Mouse (Mus musculus) heart, embryonic 13.5 days (tissue): ENCODE results near the gene Htt. TPM values are rescaled to one million over a fixed set of nuclear protein-coding genes. Genes with fewer than 3 reads are reported as not detected.
"Not testable (repeated sequence)": the region's sequence is repeated elsewhere in the genome, so short reads cannot be mapped to it uniquely, and the experiment has no call there.

Source experiments
- ATAC-seq: fragments of 200-750 bp; cut with Nextera tagmentation; 2 replicates; pipeline ENCODE4 v1.8.0; 2017; ENCODE audit warnings: moderate TSS enrichment; ENCODE audit not compliant: insufficient number of reproducible peaks, low FRiP score, low TSS enrichment; ENCODE audit errors: extremely low read depth
- H3K27ac ChIP-seq: fragments of 300-500 bp; sonication (generic); replicated peaks from 2 replicates; pipeline ENCODE4 v1.5.1; 2015; ENCODE audit warnings: moderate library complexity, mild to moderate bottlenecking, inconsistent platforms
- H3K27me3 ChIP-seq: fragments of 300-500 bp; sonication (generic); replicated peaks from 2 replicates; pipeline ENCODE4 v1.6.1; 2015; ENCODE audit warnings: mild to moderate bottlenecking, inconsistent platforms
- H3K36me3 ChIP-seq: fragments of 300-500 bp; sonication (generic); 2 replicates; pipeline ENCODE4 v1.6.1; 2015; ENCODE audit warnings: mild to moderate bottlenecking, inconsistent platforms
- H3K4me1 ChIP-seq: fragments of 300-500 bp; sonication (generic); 2 replicates; pipeline ENCODE4 v1.6.1; 2015; ENCODE audit warnings: inconsistent platforms
- H3K4me2 ChIP-seq: fragments of 300-500 bp; sonication (generic); 2 replicates; pipeline ENCODE4 v1.6.1; 2015; ENCODE audit warnings: inconsistent platforms, mild to moderate bottlenecking, moderate library complexity
- H3K4me3 ChIP-seq: fragments of 300-500 bp; sonication (generic); 2 replicates; pipeline ENCODE4 v1.5.1; 2015; ENCODE audit warnings: moderate library complexity, mild to moderate bottlenecking, inconsistent platforms
- H3K9ac ChIP-seq: fragments of 300-500 bp; sonication (generic); 2 replicates; pipeline ENCODE4 v1.6.1; 2015; ENCODE audit warnings: inconsistent platforms, mild to moderate bottlenecking, moderate library complexity
- H3K9me3 ChIP-seq: fragments of 300-500 bp; sonication (generic); 2 replicates; pipeline ENCODE4 v1.6.1; 2016; ENCODE audit warnings: inconsistent platforms
- WGBS: fragments of 180-500 bp; shearing (Covaris S2); methylation state at CpG from one replicate; pipeline ENCODE4 v1.1.7; 2015; ENCODE audit warnings: mixed read lengths; 5-methylcytosine and 5-hydroxymethylcytosine counted together
- polyA plus RNA-seq: library from polyadenylated mRNA; unstranded; fragments of >200 nt; fragmentation: Nextera tagmentation; extraction: Ambion mirVana; gene quantifications from 2 replicates; pipeline ENCODE4 v1.2.1, GENCODE M21; 2015

Gene Htt
- polyA plus RNA-seq, 1 experiment from 2014 or later, result 8.4 TPM

DNA sequence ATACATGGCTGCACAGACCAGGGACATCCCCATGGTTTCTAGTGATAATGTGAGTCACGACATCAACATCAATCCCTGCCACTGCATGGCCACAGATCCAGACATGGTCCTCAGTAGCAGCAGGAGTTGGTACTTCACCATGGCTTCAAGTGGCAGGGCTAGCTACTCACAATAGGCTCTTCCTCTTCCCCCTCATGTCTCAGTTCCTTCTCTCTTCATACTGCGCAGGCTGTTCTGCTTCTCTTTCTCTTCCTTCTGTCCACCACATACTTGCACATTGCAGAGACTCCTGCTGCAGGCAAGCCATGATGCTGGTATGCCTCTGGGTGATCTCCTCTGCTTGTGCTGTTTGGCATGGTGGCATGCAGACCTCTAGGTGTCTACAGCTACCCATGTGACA is 11.9 kb downstream of the Htt start:
- H3K4me3 ChIP-seq, result no peak overlapping the region
- H3K9me3 ChIP-seq, result no peaks in the 10 kb centered on the region
- H3K36me3 ChIP-seq, result no peaks in the 10 kb centered on the region
- no peak overlapping the region for H3K27ac ChIP-seq
- H3K9ac ChIP-seq, result no peak overlapping the region
- peaks cover 10% of the 10 kb centered on the region for H3K4me1 ChIP-seq
- no peaks in the 10 kb centered on the region for H3K27me3 ChIP-seq
- no peak for ATAC-seq
- no peak overlapping the region for H3K4me2 ChIP-seq
- 86% methylated on average over 2 of the region's 2 CpGs for whole genome bisulfite sequencing

DNA sequence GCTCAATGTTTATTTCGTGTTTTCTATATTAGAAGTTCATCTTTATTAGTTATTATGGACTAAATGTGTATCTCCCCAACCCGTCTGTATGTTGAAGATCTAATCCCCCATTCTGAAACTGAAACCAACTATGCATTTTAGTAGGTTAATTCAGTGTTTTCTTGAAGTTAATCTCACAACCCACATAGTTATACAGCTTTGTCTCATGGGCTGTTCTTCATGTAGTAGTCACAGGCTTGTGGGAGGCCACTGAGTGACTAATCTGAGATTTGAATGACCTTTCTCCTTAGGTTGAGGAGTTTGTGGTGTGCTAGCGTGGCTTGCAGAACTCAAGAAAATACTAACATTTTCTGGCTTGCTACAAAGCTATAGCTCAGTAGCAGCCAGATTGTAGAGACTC is 23.5 kb downstream of the Htt start:
- H3K4me1 ChIP-seq, result 0 out of 2 replicates have a peak, but pooled peaks cover 6% of the 10 kb centered on the region
- H3K9me3 ChIP-seq, result no peaks in the 10 kb centered on the region
- H3K9ac ChIP-seq, result no peak overlapping the region
- peaks cover 50% of the 10 kb centered on the region for H3K36me3 ChIP-seq
- no peak for ATAC-seq
- 84% methylated on average over 3 of the region's 3 CpGs for WGBS
- H3K27me3 ChIP-seq, result no peaks in the 10 kb centered on the region
- no peak overlapping the region for H3K4me3 ChIP-seq
- H3K4me2 ChIP-seq, result no peak overlapping the region
- no peak overlapping the region for H3K27ac ChIP-seq

DNA sequence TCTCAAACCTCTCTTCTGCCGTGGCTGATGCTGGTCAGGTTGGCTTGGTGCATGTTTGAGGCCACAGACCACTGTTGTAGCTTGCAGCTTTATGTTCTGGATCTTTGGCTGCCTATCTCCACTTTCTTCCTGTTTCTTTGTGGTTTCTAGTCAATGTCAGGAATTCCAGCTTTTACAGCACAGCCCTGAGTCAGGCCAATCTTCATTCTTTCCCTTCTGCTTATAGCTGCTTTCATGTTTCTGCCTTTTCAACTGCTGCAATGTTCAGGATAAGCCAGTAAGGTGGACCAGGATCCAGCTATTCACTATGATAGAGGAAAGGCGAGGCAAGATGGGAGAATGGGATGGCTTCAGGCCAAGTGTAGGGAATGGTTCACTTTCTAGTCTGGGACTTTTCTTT is 29.6 kb downstream of the Htt start:
- peaks cover 75% of the 10 kb centered on the region for H3K36me3 ChIP-seq
- no peak overlapping the region for H3K4me3 ChIP-seq
- no peak overlapping the region for H3K27ac ChIP-seq
- H3K9ac ChIP-seq, result no peak overlapping the region
- H3K9me3 ChIP-seq, result no peaks in the 10 kb centered on the region
- no peaks in the 10 kb centered on the region for H3K4me1 ChIP-seq
- ATAC-seq, result no peak
- WGBS, result 78% methylated on average over 2 of the region's 2 CpGs
- H3K4me2 ChIP-seq, result no peak overlapping the region
- no peaks in the 10 kb centered on the region for H3K27me3 ChIP-seq

DNA sequence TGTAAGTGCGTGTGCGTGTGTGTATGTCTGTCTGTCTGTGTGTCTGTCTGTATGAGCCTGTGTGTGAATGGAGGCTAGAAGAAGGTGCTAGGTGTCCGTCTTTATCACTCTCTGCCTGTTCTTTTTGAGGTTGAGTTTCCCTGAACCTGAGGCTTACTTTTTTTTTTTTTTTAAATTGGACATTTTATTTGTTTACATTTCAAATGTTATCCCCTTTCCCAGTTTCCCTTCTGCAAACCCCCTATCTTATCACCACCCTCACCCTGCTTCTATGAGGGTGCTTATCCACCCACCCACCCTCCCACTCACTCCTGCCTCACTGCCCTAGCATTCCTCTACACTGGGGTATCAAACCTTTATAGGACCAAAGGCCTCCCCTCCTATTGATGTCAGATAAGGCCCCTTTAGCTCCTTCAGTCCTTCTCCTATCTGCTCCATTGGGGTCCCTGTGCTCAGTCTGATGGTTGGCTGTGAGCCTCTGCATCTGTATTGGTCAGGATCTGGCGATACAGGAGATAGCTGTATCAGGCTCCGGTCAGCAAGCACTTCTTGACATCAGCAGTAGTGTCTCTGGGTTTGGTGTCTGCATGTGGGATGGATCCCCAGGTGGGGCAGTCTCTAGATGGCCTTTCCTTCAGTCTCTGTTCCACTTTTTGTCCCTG is 38.9 kb downstream of the Htt start:
- WGBS, result 80% methylated on average over 5 of the region's 5 CpGs
- Histone ChIP-seq H3K27me3 (no peaks in the 10 kb centered on the region), H3K27ac (no peak overlapping the region), H3K9me3 (no peaks in the 10 kb centered on the region), H3K4me3 (no peak overlapping the region), H3K4me1 (peaks cover 3% of the 10 kb centered on the region; the same call in 1 of the 2 replicates), H3K9ac (no peak overlapping the region), H3K4me2 (no peak overlapping the region), H3K36me3 (peaks cover 67% of the 10 kb centered on the region)
- no peak for ATAC-seq

DNA sequence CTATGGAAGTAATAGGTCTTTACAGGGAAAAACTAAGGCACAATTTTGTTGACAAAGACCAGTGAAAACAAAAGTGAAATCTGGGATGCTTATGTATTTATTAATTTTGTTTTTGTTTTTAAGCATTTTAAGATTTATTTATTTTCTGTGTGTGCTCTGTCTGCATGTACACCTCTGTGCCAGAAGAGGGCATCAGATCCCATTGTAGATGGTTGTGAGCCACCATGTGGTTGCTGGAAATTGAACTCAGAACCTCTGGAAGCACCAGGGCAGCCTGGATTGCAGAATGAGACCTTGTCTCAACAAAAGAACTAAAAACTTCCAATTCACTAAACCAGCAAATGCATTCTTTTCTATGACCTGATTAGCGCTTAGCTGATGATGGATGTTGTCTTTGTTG is 44.5 kb downstream of the Htt start:
- Histone ChIP-seq H3K4me2 (no peak overlapping the region), H3K9ac (no peak overlapping the region), H3K27ac (no peak overlapping the region), H3K4me3 (no peak overlapping the region), H3K27me3 (no peaks in the 10 kb centered on the region), H3K9me3 (no peaks in the 10 kb centered on the region), H3K4me1 (no peaks in the 10 kb centered on the region), H3K36me3 (peaks cover 53% of the 10 kb centered on the region)
- no peak for ATAC-seq
- 94% methylated on average over 1 of the region's 1 CpGs for WGBS

DNA sequence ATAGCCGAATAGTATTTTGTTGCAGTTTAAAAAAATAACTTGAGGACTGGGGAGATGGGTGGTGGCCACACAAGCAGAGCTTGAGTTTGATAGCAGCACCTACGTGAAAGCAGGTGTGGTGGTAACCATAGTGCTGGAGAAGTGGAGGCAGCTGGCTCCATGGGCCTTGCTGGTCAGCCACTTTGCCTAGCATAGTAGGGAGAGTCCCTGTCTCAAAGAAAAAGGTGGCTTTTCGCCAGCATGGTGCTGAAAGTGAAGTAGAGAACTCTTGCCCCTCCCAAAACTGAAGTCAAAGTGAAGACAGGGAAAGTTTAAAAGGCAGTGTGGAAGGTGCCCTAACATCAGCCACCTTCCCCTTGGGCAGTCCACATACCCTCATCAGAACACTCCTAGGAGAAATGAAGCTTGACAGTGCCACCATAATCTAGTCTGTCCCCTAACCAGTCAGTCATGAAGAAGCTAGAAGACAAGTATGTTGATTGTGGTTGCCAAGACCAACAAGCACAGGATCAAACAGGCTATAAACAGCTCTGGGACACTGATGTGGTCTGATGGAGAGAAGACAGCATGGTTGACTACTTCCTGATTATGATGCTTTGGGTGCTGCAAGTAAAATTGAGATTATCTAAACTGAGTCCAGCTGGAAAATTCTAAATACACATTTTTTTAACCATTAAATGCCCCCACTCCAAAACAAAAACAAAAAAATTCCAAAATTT is 61.0 kb downstream of the Htt start:
- no peak overlapping the region for H3K4me2 ChIP-seq
- H3K36me3 ChIP-seq, result peaks cover 83% of the 10 kb centered on the region

DNA sequence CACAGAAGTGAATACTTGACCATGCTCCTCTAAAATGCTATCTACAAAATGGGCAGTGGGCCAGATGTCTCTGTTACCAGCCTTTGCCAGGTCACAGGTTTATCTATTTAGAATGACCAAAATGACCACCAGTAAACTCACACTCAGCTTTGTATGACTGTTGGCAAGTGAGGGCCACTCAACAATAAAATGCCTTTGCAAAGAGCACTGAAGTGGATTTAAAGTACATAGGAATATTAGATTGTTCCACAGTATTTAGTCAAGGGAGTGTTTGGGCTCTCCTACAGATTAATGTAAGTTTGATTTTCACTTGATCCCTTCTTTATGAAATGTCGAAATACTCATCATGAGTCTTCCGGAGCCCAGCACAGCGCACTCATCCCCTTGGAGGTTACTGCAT is 92.5 kb downstream of the Htt start:
- WGBS, result 97% methylated on average over 3 of the region's 3 CpGs
- H3K9ac ChIP-seq, result no peak overlapping the region
- no peak for ATAC-seq
- no peaks in the 10 kb centered on the region for H3K4me1 ChIP-seq
- H3K4me2 ChIP-seq, result no peak overlapping the region
- H3K36me3 ChIP-seq, result peaks cover 66% of the 10 kb centered on the region
- no peaks in the 10 kb centered on the region for H3K27me3 ChIP-seq
- H3K9me3 ChIP-seq, result no peaks in the 10 kb centered on the region
- H3K4me3 ChIP-seq, result no peak overlapping the region
- H3K27ac ChIP-seq, result no peak overlapping the region

More for the DNA sequence above, 61.0 kb downstream of the Htt start:
- H3K4me3 ChIP-seq, result no peak overlapping the region
- H3K4me1 ChIP-seq, result no peaks in the 10 kb centered on the region
- ATAC-seq, result no peak
- H3K9me3 ChIP-seq, result no peaks in the 10 kb centered on the region
- no peak overlapping the region for H3K27ac ChIP-seq
- no peak overlapping the region for H3K9ac ChIP-seq
- 85% methylated on average over 3 of the region's 3 CpGs for WGBS
- no peaks in the 10 kb centered on the region for H3K27me3 ChIP-seq

DNA sequence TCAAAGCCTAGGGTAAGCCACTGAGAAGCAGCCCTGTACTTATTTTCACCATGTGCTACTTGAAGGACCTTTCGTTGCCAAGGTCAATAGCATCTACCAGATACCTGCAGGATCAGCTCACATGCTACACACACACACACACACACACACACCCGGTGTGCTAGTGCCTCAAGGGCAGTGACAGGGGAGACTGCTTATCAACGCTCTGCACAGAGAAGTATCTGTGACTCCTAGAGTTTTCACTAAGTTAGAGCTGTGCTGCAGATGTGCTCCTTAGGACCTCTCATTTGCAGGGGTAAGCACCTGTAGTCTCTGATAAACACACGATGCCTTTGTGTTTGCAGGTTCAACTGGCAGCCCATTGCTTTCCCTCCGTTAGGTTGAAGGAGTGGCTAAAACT is 103.8 kb downstream of the Htt start:
- Histone ChIP-seq H3K27ac (no peak overlapping the region), H3K36me3 (peaks cover 79% of the 10 kb centered on the region)
- no peak for ATAC-seq

DNA sequence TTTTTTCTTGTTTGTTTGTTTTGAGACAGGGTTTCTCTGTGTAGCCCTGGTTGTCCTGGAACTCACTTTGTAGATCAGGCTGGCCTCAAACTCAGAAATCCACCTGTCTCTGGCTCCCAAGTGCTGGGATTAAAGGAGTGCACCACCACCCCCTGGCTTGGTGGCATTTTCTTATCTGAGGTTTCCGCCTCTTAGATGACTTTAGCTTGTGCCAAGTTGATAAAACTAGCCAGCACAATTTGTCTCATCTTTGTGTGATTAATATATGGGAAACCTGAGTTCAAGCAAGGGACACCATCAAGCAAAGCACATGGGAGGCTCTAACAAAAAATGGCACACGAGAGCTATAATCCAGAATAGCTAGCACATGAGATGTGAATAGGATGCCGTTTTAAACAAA is 118.8 kb downstream of the Htt start:
- not testable (repeated sequence) for H3K9ac ChIP-seq, H3K4me3 ChIP-seq, ATAC-seq, H3K4me2 ChIP-seq, H3K9me3 ChIP-seq, H3K27ac ChIP-seq, H3K27me3 ChIP-seq, H3K4me1 ChIP-seq
- H3K36me3 ChIP-seq, result peaks cover 89% of the 10 kb centered on the region
- WGBS, result 86% methylated on average over 3 of the region's 3 CpGs

More for the DNA sequence above, 103.8 kb downstream of the Htt start:
- no peak overlapping the region for H3K4me2 ChIP-seq
- H3K4me1 ChIP-seq, result peaks cover 4% of the 10 kb centered on the region; the same call in 1 of the 2 replicates
- 72% methylated on average over 5 of the region's 5 CpGs for WGBS
- no peak overlapping the region for H3K9ac ChIP-seq
- no peak overlapping the region for H3K4me3 ChIP-seq
- H3K9me3 ChIP-seq, result no peaks in the 10 kb centered on the region
- no peaks in the 10 kb centered on the region for H3K27me3 ChIP-seq

DNA sequence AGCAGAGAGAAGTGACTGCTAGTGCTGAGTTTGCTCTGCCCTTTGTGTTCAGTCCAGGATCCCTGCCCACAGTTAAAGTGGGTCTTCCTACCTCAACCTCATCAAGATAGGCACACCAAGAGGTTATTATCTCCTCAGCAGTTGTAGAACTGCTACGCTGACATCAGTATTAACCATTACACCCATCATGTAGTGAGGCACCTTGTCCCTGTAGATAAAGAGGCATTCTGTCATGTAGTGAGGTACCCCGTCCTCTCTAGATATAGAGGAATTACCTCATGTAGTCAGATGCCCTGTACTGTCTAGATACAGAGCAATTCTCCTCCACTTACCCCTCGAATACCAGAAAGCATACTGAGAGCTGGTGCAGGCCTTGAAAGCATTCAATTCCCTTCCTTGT is 119.5 kb downstream of the Htt start:
- Histone ChIP-seq H3K4me1 (no peaks in the 10 kb centered on the region), H3K9me3 (no peaks in the 10 kb centered on the region), H3K4me2 (no peak overlapping the region), H3K36me3 (peaks cover 86% of the 10 kb centered on the region), H3K27ac (no peak overlapping the region), H3K27me3 (no peaks in the 10 kb centered on the region), H3K4me3 (no peak overlapping the region), H3K9ac (no peak overlapping the region)
- ATAC-seq, result no peak
- WGBS, result 71% methylated on average over 3 of the region's 3 CpGs

DNA sequence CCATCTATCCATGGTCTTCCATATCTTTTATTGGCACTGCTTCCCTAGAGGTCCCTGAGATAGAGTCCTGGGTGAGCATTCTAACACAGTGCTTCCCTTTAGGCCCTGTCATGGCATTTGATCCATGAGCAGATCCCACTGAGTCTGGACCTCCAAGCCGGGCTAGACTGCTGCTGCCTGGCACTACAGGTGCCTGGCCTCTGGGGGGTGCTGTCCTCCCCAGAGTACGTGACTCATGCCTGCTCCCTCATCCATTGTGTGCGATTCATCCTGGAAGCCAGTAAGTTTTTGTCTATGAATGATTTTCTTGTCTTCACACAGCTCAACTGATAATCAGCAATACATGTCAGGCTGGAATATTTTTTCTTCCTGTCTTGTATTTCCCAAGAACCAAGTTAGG is 123.7 kb downstream of the Htt start:
- H3K9ac ChIP-seq, result no peak overlapping the region
- no peak overlapping the region for H3K27ac ChIP-seq
- peaks cover 84% of the 10 kb centered on the region for H3K36me3 ChIP-seq
- no peak for ATAC-seq
- H3K4me2 ChIP-seq, result no peak overlapping the region
- H3K9me3 ChIP-seq, result no peaks in the 10 kb centered on the region
- H3K4me3 ChIP-seq, result no peak overlapping the region
- 83% methylated on average over 3 of the region's 3 CpGs for WGBS
- H3K27me3 ChIP-seq, result no peaks in the 10 kb centered on the region
- no peaks in the 10 kb centered on the region for H3K4me1 ChIP-seq

DNA sequence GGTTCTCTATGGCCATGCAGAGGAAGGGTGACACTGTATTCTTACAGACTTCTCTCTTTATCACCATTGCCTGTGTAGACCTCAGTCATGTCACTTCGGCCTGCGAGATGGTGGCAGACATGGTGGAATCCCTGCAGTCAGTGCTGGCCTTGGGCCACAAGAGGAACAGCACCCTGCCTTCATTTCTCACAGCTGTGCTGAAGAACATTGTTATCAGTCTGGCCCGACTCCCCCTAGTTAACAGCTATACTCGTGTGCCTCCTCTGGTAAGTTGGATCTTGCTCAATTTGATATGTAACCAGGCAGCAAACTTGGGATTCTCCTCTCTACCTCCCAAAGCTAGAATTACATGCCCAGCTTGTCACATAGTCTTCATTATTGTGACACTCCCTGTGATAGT is 127.7 kb downstream of the Htt start:
- H3K9me3 ChIP-seq, result no peaks in the 10 kb centered on the region
- peaks cover 92% of the 10 kb centered on the region for H3K36me3 ChIP-seq
- H3K4me1 ChIP-seq, result peaks cover 12% of the 10 kb centered on the region
- H3K9ac ChIP-seq, result no peak overlapping the region
- H3K4me3 ChIP-seq, result no peak overlapping the region
- 62% methylated on average over 4 of the region's 4 CpGs for WGBS
- no peak overlapping the region for H3K4me2 ChIP-seq
- H3K27ac ChIP-seq, result no peak overlapping the region
- no peaks in the 10 kb centered on the region for H3K27me3 ChIP-seq
- ATAC-seq, result no peak
